Mouse (Mus musculus) heart, postnatal 10 days (tissue): ENCODE data around the gene Trabd. TPM values are rescaled to one million over a fixed set of nuclear protein-coding genes. Genes with fewer than 3 reads are reported as not detected.

Source experiments
- DNase-seq, 2 experiments: peaks; one replicate each; pipeline ENCODE4 v3.0.0; 2021
- intact Hi-C: fragments of 180-260 bp; cut with DNase I; formaldehyde crosslinking; loops from one replicate; pipeline ENCODE4 v1.15.1; 2025
- total RNA-seq, 2 experiments: library from RNA; stranded (reverse); gene quantifications; 2 replicates each; pipeline ENCODE4 v1.2.3; 2021

The Trabd gene
- total RNA-seq, 2 experiments from 2014 or later: 42.8 to 47.3 TPM

- intact Hi-C loops: loop anchor here (5.0 kb wide), 2 partner anchors 136 to 249 kb away; partner anchors contain the start of gene Ppp6r2
- DNase-seq: peak; percentile 58 to 69
Measured at GRCm38 (mm10) chr15:89076156-89076731, 1.3 kb downstream of the Trabd start.

GRCm38 (mm10) chr15:89078208-89078836 is 3.4 kb downstream of the Trabd start:
- DNase-seq: peak; percentile 48 to 65
- intact Hi-C loops: loop anchor here (5.0 kb wide), 2 partner anchors 134 to 251 kb away; partner anchors contain the start of gene Ppp6r2

DNA sequence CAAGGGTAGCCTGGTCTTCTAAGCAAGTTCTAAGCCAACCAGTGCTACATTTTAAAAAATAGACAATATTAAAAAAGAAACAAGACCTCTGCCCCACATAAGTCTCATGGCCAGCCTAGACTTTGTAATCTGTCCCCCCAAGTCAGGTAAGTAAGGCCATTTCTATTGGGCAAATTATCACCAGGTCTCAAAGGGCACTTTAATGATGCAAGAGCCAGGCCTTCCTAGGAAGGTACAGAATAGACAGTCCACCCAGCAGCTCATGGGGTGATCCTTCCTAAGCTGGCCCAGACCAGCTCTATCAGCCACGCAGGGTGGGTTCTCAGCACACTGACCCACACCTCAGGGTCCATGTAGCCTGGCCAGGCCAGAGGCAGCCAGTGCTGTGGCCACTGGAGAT is 9.0 kb downstream of the Trabd start:
- intact Hi-C loops: no loop called here
- no peak for DNase-seq

GRCm38 (mm10) chr15:89084826-89085225 is 9.9 kb downstream of the Trabd start:
- no peak for DNase-seq
- intact Hi-C loops: no loop called here

GRCm38 (mm10) chr15:89088607-89089247 is 13.8 kb downstream of the Trabd start, which contains the start of gene Selenoo:
Gene Selenoo, plus strand, starts transcription at chr15:89089084.
- DNase-seq: peak; percentile 94 to 95
- intact Hi-C loops: no loop called here

DNA sequence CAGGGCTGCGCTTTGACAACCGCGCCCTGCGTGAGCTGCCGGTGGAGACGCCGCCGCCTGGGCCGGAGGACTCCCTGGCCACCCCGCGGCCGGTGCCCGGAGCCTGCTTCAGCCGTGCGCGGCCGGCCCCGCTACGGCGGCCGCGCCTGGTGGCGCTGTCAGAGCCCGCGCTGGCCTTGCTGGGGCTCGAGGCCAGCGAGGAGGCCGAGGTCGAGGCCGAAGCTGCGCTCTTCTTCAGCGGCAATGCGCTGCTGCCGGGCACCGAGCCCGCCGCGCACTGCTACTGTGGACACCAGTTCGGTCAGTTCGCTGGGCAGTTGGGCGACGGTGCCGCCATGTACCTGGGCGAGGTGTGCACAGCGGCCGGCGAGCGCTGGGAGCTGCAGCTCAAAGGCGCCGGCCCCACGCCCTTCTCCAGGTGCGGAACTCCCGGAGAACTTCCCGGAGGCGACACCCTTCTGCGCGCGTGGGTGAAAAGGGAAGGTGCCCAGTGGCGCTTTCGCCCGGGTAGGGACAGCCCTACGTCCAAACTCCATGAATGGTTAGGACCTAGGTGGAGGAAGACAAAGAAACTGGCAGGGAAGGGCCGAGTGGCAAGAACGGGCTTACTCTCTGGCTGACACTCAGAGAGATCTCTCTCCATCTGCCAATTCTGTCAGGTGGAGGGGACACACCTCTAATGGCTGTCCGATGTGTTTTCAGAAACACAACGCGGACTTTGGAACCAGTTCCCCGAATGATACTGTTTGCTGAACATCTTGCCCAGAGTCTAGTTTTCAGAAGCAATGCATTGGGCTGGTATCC is 14.5 kb downstream of the Trabd start:
- no peak for DNase-seq
- intact Hi-C loops: no loop called here

DNA sequence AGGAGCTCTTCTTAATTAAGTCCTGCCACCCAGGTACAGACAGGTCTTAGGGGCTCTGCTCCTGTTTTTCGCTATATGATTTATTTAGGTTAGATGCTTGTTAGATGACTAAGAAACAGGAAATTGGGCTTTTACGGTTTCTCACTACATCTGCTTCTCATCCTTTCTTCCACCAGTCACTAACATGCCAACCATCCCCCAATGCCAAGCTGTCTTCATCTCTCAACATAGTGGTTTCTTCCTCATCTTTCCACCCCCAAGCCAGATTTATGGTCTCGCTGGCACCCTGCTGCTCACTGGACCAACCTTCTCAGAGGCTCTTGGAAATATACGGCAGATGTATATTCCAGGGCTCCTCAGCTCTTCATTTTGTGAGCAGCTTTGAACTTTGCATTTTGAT is 15.7 kb downstream of the Trabd start:
- no peak for DNase-seq
- intact Hi-C loops: no loop called here

GRCm38 (mm10) chr15:89092181-89092580 is 17.3 kb downstream of the Trabd start:
- no peak for DNase-seq

DNA sequence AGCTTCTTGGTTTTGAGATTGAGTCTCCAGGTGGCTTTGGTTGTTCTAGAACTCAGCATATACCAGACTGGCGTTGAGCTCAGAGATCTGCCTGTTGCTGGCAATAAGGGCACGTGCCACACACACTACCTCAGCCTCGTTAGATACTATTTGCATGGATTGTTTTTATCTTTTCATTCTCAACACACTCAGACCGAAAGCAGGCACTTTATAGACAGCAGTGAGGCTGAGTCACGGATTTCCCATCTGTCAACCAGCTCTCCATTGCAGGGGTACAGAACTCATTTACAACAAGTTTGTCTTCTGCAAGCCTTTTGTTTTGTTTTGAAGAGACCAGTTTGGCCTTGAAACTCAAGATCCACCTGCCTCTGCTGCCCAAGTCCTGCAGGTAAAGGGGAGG is 22.5 kb downstream of the Trabd start:
- intact Hi-C loops: no loop called here
- DNase-seq: no peak

More at GRCm38 (mm10) chr15:89092181-89092580, 17.3 kb downstream of the Trabd start:
- intact Hi-C loops: no loop called here

- intact Hi-C loops: no loop called here
- DNase-seq: no peak
Measured at GRCm38 (mm10) chr15:89098616-89099015, 23.7 kb downstream of the Trabd start.

DNA sequence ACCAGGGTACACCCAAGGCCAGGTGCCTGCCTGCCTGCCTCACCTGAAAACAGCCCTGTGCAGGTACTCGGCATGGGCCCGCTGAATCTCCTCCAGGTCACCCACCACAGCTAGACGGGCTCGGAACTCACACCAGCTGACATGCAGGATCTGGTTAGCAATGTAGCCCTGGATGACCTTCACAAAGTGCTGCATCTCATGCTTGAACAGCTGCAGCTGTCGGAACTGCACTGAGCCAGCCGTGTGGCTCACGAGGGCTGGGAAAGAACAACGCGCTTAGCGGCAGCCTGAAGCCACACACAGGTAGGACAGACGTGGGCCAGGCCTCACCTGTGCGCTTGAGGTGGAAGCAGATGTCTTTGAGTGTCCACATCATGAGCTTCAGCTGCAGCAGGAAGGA is 25.9 kb downstream of the Trabd start:
- intact Hi-C loops: no loop called here
- no peak for DNase-seq

DNA sequence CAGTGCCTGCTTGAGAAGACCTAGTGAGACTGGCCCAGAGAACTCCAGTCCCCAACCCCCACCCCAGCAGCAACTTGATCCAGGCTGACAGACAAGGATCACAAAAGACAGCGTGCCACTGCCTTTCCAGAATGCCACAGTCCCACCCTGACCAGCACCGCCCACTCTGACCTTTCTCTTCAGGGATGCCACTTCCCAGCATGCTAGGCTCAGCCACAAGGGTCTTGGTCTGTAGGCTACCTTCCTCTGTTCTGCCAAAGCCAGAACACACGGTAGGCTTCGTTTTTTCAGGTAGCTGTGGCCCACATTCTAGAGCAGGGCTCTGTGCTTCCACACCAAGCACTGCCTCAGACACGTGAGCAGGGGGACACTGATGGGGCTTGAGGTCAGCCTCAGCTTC is 27.7 kb downstream of the Trabd start:
- DNase-seq: no peak
- intact Hi-C loops: no loop called here

DNA sequence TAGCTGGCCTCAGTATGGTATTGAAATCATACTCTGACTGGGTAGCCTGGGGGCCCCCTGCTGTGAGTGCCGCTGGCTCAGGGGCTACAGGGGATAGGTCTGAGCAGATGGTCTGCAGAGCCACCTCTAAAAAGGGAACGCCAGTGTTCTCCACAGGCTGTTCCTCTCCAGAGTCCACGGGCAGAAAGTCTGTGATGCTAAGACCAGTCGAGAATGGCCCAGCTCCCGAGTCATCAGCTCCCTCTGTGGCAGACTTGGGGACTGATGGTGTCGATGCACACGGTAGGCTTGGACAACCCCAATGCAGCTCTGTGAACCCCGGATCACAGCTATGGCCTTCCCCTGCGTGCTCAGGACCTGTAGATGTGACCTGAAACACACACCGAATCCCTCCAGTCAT is 29.0 kb downstream of the Trabd start:
- intact Hi-C loops: no loop called here
- no peak for DNase-seq

DNA sequence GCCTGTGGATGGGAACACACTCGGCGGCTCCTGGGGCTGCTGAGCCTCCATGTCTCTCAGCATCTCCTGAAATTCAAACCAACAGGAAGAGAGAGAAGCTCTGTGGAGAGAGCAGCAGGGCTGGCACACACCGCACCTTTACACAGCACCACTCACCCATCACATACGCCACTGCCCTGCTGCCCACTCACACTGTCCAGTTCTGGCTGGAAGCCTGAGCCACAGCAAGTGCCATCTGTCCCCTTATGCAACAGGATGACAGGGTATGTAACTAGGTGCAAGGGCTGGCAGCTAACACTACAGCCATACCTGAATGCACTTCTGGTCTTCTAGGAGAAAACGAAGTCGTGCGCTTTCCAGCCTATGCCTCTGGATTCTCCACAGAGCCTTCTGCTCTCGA is 29.5 kb downstream of the Trabd start:
- DNase-seq: no peak
- intact Hi-C loops: no loop called here

GRCm38 (mm10) chr15:89106073-89106472 is 31.1 kb downstream of the Trabd start:
- no peak for DNase-seq
- intact Hi-C loops: no loop called here

- intact Hi-C loops: no loop called here
- DNase-seq: no peak
Measured at GRCm38 (mm10) chr15:89106976-89107375, 32.1 kb downstream of the Trabd start.

DNA sequence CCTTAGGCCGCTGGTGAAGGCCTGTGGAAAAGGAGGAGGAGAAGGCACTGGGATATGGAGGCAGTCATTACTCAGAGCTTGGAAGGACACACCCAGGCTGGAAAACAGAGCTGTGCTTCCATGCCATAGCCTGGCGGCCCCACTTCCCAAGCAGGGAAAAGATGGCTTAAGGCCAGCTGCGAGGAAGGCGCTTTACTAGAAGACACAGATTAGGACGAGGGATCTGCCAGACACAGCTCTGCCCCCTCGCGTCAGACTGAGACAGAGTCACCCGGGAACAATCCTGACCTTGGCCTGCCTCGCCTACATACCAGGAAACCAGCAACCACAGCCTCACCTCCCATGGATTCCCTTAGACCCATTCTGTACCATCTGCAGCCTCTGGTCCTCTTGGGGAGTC is 35.2 kb downstream of the Trabd start:
- peak; percentile 61 to 67 for DNase-seq
- intact Hi-C loops: loop anchor here (5.0 kb wide), 1 partner anchor 178 kb away; no protein-coding TSS in a partner anchor

DNA sequence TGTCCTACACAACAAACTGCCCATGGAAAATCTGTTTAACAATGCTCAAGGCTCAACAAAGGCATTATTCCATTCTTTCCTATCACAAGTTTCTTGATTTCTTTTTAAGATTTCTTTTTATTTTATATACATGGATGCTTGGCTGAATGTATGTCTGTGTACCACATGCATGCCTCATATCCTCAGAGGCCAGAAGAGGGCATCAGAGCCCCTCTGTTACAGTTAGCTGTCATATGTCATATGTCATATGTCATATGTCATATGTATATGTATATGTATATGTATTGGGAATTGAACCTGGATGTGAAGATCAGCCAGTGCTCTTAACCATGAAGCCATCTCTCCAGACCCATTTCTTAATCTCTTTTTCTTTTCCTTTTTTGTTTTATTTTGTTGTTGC is 43.1 kb downstream of the Trabd start:
- intact Hi-C loops: loop anchor here (2.0 kb wide), 1 partner anchor 93 kb away; the partner anchor contains the start of gene Ppp6r2
- DNase-seq: no peak

DNA sequence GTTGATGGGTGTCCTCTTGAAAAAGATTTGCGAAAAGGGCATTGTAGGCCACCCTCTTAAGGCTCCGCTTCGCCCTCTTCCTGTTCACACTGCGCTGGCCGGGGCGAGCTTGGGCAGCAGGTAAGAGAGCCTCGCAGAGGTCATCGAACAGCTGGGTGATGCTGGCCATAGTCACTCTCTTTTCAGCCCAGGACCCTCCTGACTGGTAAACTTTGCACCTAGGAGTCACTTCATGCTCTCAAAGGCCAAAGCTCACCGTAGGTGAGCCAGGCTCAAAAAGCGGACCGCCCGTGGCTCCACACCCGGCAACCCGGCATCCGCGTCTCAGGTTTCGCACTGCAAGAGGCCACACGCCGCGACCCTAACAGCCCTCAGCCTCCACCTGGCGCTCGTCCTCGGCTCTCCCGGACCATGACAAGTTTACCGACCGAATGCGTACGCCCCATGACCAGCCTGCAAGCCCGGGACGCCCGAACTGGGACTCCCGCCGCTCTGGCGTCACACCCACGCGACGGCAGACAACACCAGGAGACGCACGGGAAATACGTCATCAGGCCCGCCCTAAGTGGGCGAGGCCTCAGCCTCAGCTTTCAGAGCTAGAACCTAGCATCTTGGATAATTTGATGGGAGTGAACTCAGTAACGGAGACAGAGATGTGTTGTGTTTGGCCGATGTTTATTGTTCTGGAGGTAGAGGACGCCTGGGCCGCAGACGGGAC is 47.9 kb downstream of the Trabd start, which contains the start of gene Tubgcp6:
Tubgcp6 (minus strand) TSS at position 464 of the 718 bp plus-strand sequence.
- intact Hi-C loops: loop anchor here (1.0 to 5.0 kb wide), 2 partner anchors 74 to 87 kb away; partner anchors contain the start of gene Dennd6b
- DNase-seq: peak; percentile 97 to 98

DNA sequence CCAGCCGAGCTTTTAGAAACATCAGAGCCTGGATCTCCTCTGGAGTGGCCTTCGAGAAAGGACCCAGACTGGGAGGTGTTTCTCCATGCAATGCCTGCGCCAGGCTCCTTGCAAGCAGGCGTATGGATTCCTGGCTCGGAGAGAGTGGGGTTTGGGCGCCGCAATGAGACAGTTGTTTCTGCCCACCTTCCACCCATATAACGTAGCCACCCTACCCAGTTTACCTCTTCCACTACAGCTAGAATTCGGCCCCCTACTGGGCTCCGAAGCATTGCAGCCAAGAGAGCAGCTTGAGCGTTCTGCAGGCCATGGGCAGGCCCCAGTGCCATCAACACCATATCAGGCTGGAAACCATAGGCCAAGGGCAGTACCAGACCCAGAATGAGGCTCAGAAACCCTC is 48.7 kb downstream of the Trabd start:
- no peak for DNase-seq
- intact Hi-C loops: loop anchor here (1.0 to 5.0 kb wide), 2 partner anchors 74 to 87 kb away; partner anchors contain the start of gene Dennd6b
